Mouse (Mus musculus) monocyte, adult 59 days (primary cell): ENCODE measurements around the gene Rpl13a. TPM values are rescaled to one million over a fixed set of nuclear protein-coding genes. Genes with fewer than 3 reads are reported as not detected.

Source experiments
- total RNA-seq, 2 experiments: library from RNA; stranded (reverse); gene quantifications; one replicate each; pipeline ENCODE4 v1.2.4; 2023

Rpl13a gene
- total RNA-seq = 1,000 to 10,000 TPM; 1,720 to 2,206 TPM

GRCm38 (mm10) chr7:45128624-45129246 lies at the start of gene Rpl13a:
Gene Rpl13a (minus strand): TSS chr7:45128761.

GRCm38 (mm10) chr7:45163735-45164490 lies 35.4 kb upstream of the Rpl13a start, which contains the start of gene Slc17a7:
Gene Slc17a7 (plus strand): TSS chr7:45163949.

DNA sequence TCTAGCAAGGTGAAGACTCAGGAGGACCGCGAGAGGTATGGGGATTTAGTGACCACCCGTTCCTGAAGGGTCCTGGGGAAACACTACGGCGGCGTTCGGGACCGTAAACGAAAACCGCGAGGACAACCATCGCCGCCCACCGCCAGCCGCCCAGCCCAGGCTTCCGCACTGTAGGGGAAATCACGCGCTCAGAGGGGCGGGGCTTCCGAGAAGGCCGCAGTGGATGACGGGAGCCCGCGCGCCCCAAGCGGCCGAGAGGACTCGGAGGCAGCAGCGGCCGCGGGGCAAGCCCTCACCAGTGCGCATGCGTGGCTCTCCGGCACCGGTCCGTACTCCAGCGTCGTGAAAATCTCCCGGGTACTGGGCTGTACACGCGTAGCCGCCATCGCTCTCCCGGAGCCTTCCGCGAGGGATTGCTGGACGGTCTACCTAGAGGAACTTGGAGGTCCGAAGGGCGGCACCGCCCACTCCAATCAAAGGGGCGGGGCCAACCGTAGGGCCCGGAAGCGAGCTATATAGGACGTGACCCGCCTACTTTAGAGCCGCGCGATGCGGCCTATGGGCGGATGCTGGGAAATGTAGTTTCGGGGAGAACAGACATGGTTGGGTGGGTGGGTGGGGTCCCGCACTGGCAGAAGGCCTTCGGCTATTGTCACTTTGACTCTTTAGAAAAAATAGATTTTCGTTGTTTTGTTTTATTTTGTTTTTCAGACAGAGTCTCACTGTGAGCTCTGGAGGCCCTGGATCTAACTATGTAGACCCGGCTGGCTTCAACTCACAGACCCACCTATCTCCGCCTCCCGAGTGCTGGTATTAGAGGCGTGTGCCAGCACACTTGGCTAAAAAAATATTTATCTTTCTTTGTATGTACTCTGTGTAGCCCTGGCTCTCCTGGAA lies 25.8 kb upstream of the Rpl13a start, which contains the start of the genes Pih1d1 and Aldh16a1:
Gene Pih1d1, plus strand, starts transcription at position 208 of the 897 bp plus-strand sequence.
Gene Aldh16a1, minus strand, starts transcription at position 489 of the 897 bp plus-strand sequence.

GRCm38 (mm10) chr7:45135993-45136567 lies 7.5 kb upstream of the Rpl13a start, which contains the start of the genes Gm45713 and Flt3l:
Gene Gm45713 (minus strand): TSS chr7:45136231.
Gene Flt3l (minus strand): TSS chr7:45136432.

GRCm38 (mm10) chr7:45124224-45125143 lies 4.1 kb downstream of the Rpl13a start, which contains the start of gene Rps11:
Gene Rps11 (minus strand): TSS chr7:45124439.

GRCm38 (mm10) chr7:45103652-45104180 lies 24.8 kb downstream of the Rpl13a start, which contains the start of gene Fcgrt:
Gene Fcgrt (minus strand): TSS chr7:45103851.

GRCm38 (mm10) chr7:45092048-45092447 lies 36.5 kb downstream of the Rpl13a start, which contains the start of gene Rcn3:
Gene Rcn3 (minus strand): TSS chr7:45092221.

Other genes with a start within 250 kb of the Rpl13a start
- 10 to 100 TPM; 51.0 to 54.3 TPM for gene Med25, start 236.0 kb downstream of the Rpl13a start, total RNA-seq
- gene Fuz, start 232.7 kb downstream of the Rpl13a start, total RNA-seq = 10 to 100 TPM in 1 of 2 experiments, 1 to 10 TPM in 1; 8.5 to 13.7 TPM
- 10 to 100 TPM; 65.0 to 66.5 TPM for gene Ap2a1, start 199.3 kb downstream of the Rpl13a start, total RNA-seq
- not detected for gene Tsks, start 185.6 kb downstream of the Rpl13a start, total RNA-seq
- gene Cpt1c, start 153.9 kb downstream of the Rpl13a start, total RNA-seq = 1 to 10 TPM in 1 of 2 experiments, under 1 TPM in 1; 0.63 to 2.0 TPM
- gene Prmt1, start 142.2 kb downstream of the Rpl13a start, total RNA-seq = 10 to 100 TPM; 73.2 to 92.6 TPM
- 100 to 1,000 TPM in 1 of 2 experiments, 10 to 100 TPM in 1; 99.4 to 105 TPM for gene Irf3, start 131.1 kb downstream of the Rpl13a start, total RNA-seq
- 10 to 100 TPM; 12.7 to 21.1 TPM for gene Bcl2l12, start 130.0 kb downstream of the Rpl13a start, total RNA-seq
- 10 to 100 TPM; 79.7 to 88.3 TPM for gene Scaf1, start 112.4 kb downstream of the Rpl13a start, total RNA-seq
- 100 to 1,000 TPM; 157 to 168 TPM for gene Rras, start 110.8 kb downstream of the Rpl13a start, total RNA-seq
- 10 to 100 TPM; 36.6 to 38.5 TPM for gene Prr12, start 75.9 kb downstream of the Rpl13a start, total RNA-seq
- 10 to 100 TPM; 43.8 to 49.1 TPM for gene Nosip, start 66.3 kb downstream of the Rpl13a start, total RNA-seq
- gene Prrg2, start 66.1 kb downstream of the Rpl13a start, total RNA-seq = 10 to 100 TPM; 14.4 to 16.2 TPM
- gene Rcn3, start 36.5 kb downstream of the Rpl13a start, total RNA-seq = 1 to 10 TPM; 3.8 to 4.9 TPM
- 100 to 1,000 TPM; 134 to 157 TPM for gene Fcgrt, start 24.9 kb downstream of the Rpl13a start, total RNA-seq
- gene Rps11, start 4.3 kb downstream of the Rpl13a start, total RNA-seq = 1,000 to 10,000 TPM; 2,292 to 2,480 TPM
- gene Gm45713, start 7.5 kb upstream of the Rpl13a start, total RNA-seq = not detected
- 10 to 100 TPM; 38.8 to 44.7 TPM for gene Flt3l, start 7.7 kb upstream of the Rpl13a start, total RNA-seq
- 10 to 100 TPM; 40.7 to 42.0 TPM for gene Pih1d1, start 25.5 kb upstream of the Rpl13a start, total RNA-seq
- 100 to 1,000 TPM; 133 to 144 TPM for gene Aldh16a1, start 25.8 kb upstream of the Rpl13a start, total RNA-seq
- gene Slc17a7, start 35.2 kb upstream of the Rpl13a start, total RNA-seq = not detected
- not detected for gene Gfy, start 50.8 kb upstream of the Rpl13a start, total RNA-seq
- gene Pth2, start 52.2 kb upstream of the Rpl13a start, total RNA-seq = not detected
- gene Ccdc155, start 76.1 kb upstream of the Rpl13a start, total RNA-seq = not detected
- gene Dkkl1, start 83.4 kb upstream of the Rpl13a start, total RNA-seq = 1 to 10 TPM in 1 of 2 experiments, under 1 TPM in 1; 0.71 to 1.8 TPM
- gene Tead2, start 87.0 kb upstream of the Rpl13a start, total RNA-seq = 1 to 10 TPM in 1 of 2 experiments, under 1 TPM in 1; 0.46 to 3.1 TPM
- 100 to 1,000 TPM; 153 to 162 TPM for gene Cd37, start 110.4 kb upstream of the Rpl13a start, total RNA-seq
- not detected for gene Slc6a16, start 112.3 kb upstream of the Rpl13a start, total RNA-seq
- gene Slc6a21, start 148.8 kb upstream of the Rpl13a start, total RNA-seq = under 1 TPM in 1 of 2 experiments, not detected in 1; 0.27 TPM
- gene Trpm4, start 205.0 kb upstream of the Rpl13a start, total RNA-seq = 10 to 100 TPM; 13.8 to 14.3 TPM
- gene Hrc, start 206.5 kb upstream of the Rpl13a start, total RNA-seq = not detected
- gene Ppfia3, start 238.3 kb upstream of the Rpl13a start, total RNA-seq = under 1 TPM; 0.18 to 0.67 TPM
- not detected for gene Lin7b, start 241.8 kb upstream of the Rpl13a start, total RNA-seq